Mouse (Mus musculus) embryonic facial prominence, embryonic 15.5 days (tissue): ENCODE measurements around the gene Wrnip1. TPM values are rescaled to one million over a fixed set of nuclear protein-coding genes. Genes with fewer than 3 reads are reported as not detected.
A peak's percentile ranks its signal among the peaks of the same experiment; 100 is the strongest.

Experiments
- ATAC-seq: fragments of 200-750 bp; cut with Nextera tagmentation; 2 replicates; pipeline ENCODE4 v1.8.0; 2017; ENCODE audit warnings: low read depth, moderate TSS enrichment; ENCODE audit not compliant: insufficient number of reproducible peaks, low FRiP score, low TSS enrichment
- H3K27ac ChIP-seq: fragments of 300-500 bp; sonication (generic); replicated peaks from 2 replicates; pipeline ENCODE4 v1.5.1; 2015; ENCODE audit warnings: mild to moderate bottlenecking, inconsistent platforms
- H3K27me3 ChIP-seq: fragments of 300-500 bp; sonication (generic); 2 replicates; pipeline ENCODE4 v1.6.1; 2015; ENCODE audit warnings: inconsistent platforms
- H3K36me3 ChIP-seq: fragments of 300-500 bp; sonication (generic); 2 replicates; pipeline ENCODE4 v1.6.1; 2015; ENCODE audit warnings: mild to moderate bottlenecking, inconsistent platforms
- H3K4me1 ChIP-seq: fragments of 300-500 bp; sonication (generic); 2 replicates; pipeline ENCODE4 v1.6.1; 2015; ENCODE audit warnings: inconsistent platforms
- H3K4me2 ChIP-seq: fragments of 300-500 bp; sonication (generic); replicated peaks from 2 replicates; pipeline ENCODE4 v1.6.1; 2015; ENCODE audit warnings: mild to moderate bottlenecking, inconsistent platforms
- H3K4me3 ChIP-seq: fragments of 300-500 bp; sonication (generic); replicated peaks from 2 replicates; pipeline ENCODE4 v1.5.1; 2015; ENCODE audit warnings: mild to moderate bottlenecking, inconsistent platforms
- H3K9ac ChIP-seq: fragments of 300-500 bp; sonication (generic); 2 replicates; pipeline ENCODE4 v1.6.1; 2015; ENCODE audit warnings: inconsistent platforms
- H3K9me3 ChIP-seq: fragments of 300-500 bp; sonication (generic); replicated peaks from 2 replicates; pipeline ENCODE4 v1.6.1; 2016; ENCODE audit warnings: inconsistent platforms
- WGBS: fragments of 180-500 bp; shearing (Covaris S2); methylation state at CpG from one replicate; pipeline ENCODE4 v1.1.7; 2015; 5-methylcytosine and 5-hydroxymethylcytosine counted together
- polyA plus RNA-seq: library from polyadenylated mRNA; unstranded; fragments of >200 nt; fragmentation: Nextera tagmentation; extraction: Ambion mirVana; gene quantifications from 2 replicates; pipeline ENCODE4 v1.2.1, GENCODE M21; 2015

The Wrnip1 gene
- polyA plus RNA-seq, 1 experiment from 2014 or later = 31.6 TPM

GRCm38 (mm10) chr13:32832776-32833175 is 30.9 kb downstream of the Wrnip1 start:
- no peak overlapping the region for H3K4me2 ChIP-seq
- H3K27me3 ChIP-seq = no peaks in the 10 kb centered on the region
- no peak overlapping the region for H3K9ac ChIP-seq
- H3K9me3 ChIP-seq = no peaks in the 10 kb centered on the region
- 60% methylated on average over 3 of the region's 3 CpGs for WGBS
- H3K4me1 ChIP-seq = no peaks in the 10 kb centered on the region
- no peak overlapping the region for H3K4me3 ChIP-seq
- no peak overlapping the region for H3K27ac ChIP-seq
- H3K36me3 ChIP-seq = no peaks in the 10 kb centered on the region
- no peak for ATAC-seq

GRCm38 (mm10) chr13:32833237-32833636 is 31.4 kb downstream of the Wrnip1 start:
- Histone ChIP-seq H3K9me3 (no peaks in the 10 kb centered on the region), H3K4me3 (no peak overlapping the region), H3K4me2 (no peak overlapping the region), H3K27ac (no peak overlapping the region), H3K36me3 (no peaks in the 10 kb centered on the region), H3K4me1 (no peaks in the 10 kb centered on the region), H3K27me3 (no peaks in the 10 kb centered on the region), H3K9ac (no peak overlapping the region)
- no peak for ATAC-seq
- WGBS = 51% methylated on average over 6 of the region's 6 CpGs

GRCm38 (mm10) chr13:32834513-32834912 is 32.7 kb downstream of the Wrnip1 start:
- no peak overlapping the region for H3K27ac ChIP-seq
- H3K4me1 ChIP-seq = no peaks in the 10 kb centered on the region
- H3K27me3 ChIP-seq = no peaks in the 10 kb centered on the region
- no peak overlapping the region for H3K9ac ChIP-seq
- no peaks in the 10 kb centered on the region for H3K36me3 ChIP-seq
- no peak for ATAC-seq
- no peak overlapping the region for H3K4me2 ChIP-seq
- no peak overlapping the region for H3K4me3 ChIP-seq
- 86% methylated on average over 5 of the region's 5 CpGs for WGBS
- H3K9me3 ChIP-seq = no peaks in the 10 kb centered on the region

GRCm38 (mm10) chr13:32839314-32839713 is 37.5 kb downstream of the Wrnip1 start:
- no peak overlapping the region for H3K4me3 ChIP-seq
- no peak overlapping the region for H3K27ac ChIP-seq
- no peak overlapping the region for H3K4me2 ChIP-seq
- H3K27me3 ChIP-seq = no peaks in the 10 kb centered on the region
- no peaks in the 10 kb centered on the region for H3K9me3 ChIP-seq
- no peak overlapping the region for H3K9ac ChIP-seq
- H3K4me1 ChIP-seq = no peaks in the 10 kb centered on the region
- no peaks in the 10 kb centered on the region for H3K36me3 ChIP-seq
- no peak for ATAC-seq
- 61% methylated on average over 1 of the region's 1 CpGs for WGBS

- ATAC-seq = no peak
- 86% methylated on average over 3 of the region's 3 CpGs for WGBS
Observed at GRCm38 (mm10) chr13:32841349-32841748, 39.5 kb downstream of the Wrnip1 start.

GRCm38 (mm10) chr13:32846221-32846620 is 44.4 kb downstream of the Wrnip1 start:
- Histone ChIP-seq H3K4me2 (no peak overlapping the region), H3K4me3 (no peak overlapping the region), H3K9me3 (no peaks in the 10 kb centered on the region), H3K27ac (no peak overlapping the region), H3K27me3 (no peaks in the 10 kb centered on the region), H3K4me1 (peaks cover 10% of the 10 kb centered on the region), H3K36me3 (no peaks in the 10 kb centered on the region), H3K9ac (no peak overlapping the region)
- no peak for ATAC-seq

More at GRCm38 (mm10) chr13:32841349-32841748, 39.5 kb downstream of the Wrnip1 start:
- Histone ChIP-seq H3K4me3 (no peak overlapping the region), H3K9ac (no peak overlapping the region), H3K36me3 (no peaks in the 10 kb centered on the region), H3K9me3 (no peaks in the 10 kb centered on the region), H3K4me2 (no peak overlapping the region), H3K27me3 (no peaks in the 10 kb centered on the region), H3K27ac (no peak overlapping the region), H3K4me1 (no peaks in the 10 kb centered on the region)

GRCm38 (mm10) chr13:32849092-32849491 is 47.3 kb downstream of the Wrnip1 start:
- Histone ChIP-seq H3K4me1 (peaks cover 15% of the 10 kb centered on the region), H3K4me3 (no peak overlapping the region), H3K27ac (no peak overlapping the region), H3K4me2 (no peak overlapping the region), H3K9me3 (no peaks in the 10 kb centered on the region), H3K27me3 (no peaks in the 10 kb centered on the region), H3K9ac (no peak overlapping the region), H3K36me3 (no peaks in the 10 kb centered on the region)
- no peak for ATAC-seq
- WGBS = 65% methylated on average over 4 of the region's 4 CpGs

GRCm38 (mm10) chr13:32849531-32850123 is 47.8 kb downstream of the Wrnip1 start:
- Histone ChIP-seq H3K9ac (no peak overlapping the region), H3K36me3 (no peaks in the 10 kb centered on the region), H3K9me3 (no peaks in the 10 kb centered on the region), H3K4me2 (no peak overlapping the region), H3K27ac (no peak overlapping the region), H3K4me1 (peaks cover 15% of the 10 kb centered on the region), H3K27me3 (no peaks in the 10 kb centered on the region), H3K4me3 (no peak overlapping the region)
- ATAC-seq = no peak

- Histone ChIP-seq H3K36me3 (no peaks in the 10 kb centered on the region), H3K4me3 (no peak overlapping the region), H3K27ac (no peak overlapping the region), H3K9me3 (no peaks in the 10 kb centered on the region), H3K9ac (no peak overlapping the region), H3K27me3 (no peaks in the 10 kb centered on the region), H3K4me1 (peaks cover 15% of the 10 kb centered on the region), H3K4me2 (no peak overlapping the region)
- 57% methylated on average over 1 of the region's 1 CpGs for WGBS
- ATAC-seq = no peak
Observed at GRCm38 (mm10) chr13:32850156-32850555, 48.3 kb downstream of the Wrnip1 start.

- peak; percentile 66; the same call in 1 of the 2 replicates for ATAC-seq
- Histone ChIP-seq H3K4me3 (no peak within 1 kb of the TSS), H3K9ac (no peak within 1 kb of the TSS), H3K36me3 (no peaks in the 10 kb centered on the region), H3K27me3 (no peaks in the 10 kb centered on the region), H3K4me1 (peaks cover 15% of the 10 kb centered on the region), H3K27ac (0 out of 2 replicates have a peak within 1 kb of the TSS, but pooled peaks have one; percentile 17), H3K4me2 (0 out of 2 replicates have a peak within 1 kb of the TSS, but pooled peaks have one; percentile 21), H3K9me3 (no peaks in the 10 kb centered on the region)
- 43% methylated on average over 10 of the region's 10 CpGs for WGBS
Observed at GRCm38 (mm10) chr13:32850668-32851404, 49.0 kb downstream of the Wrnip1 start, which contains the start of gene Serpinb1a. Gene Serpinb1a (minus strand): TSS chr13:32851185.

GRCm38 (mm10) chr13:32851967-32852366 is 50.1 kb downstream of the Wrnip1 start:
- 9% methylated on average over 7 of the region's 7 CpGs for WGBS
- ATAC-seq = no peak

More at GRCm38 (mm10) chr13:32851967-32852366, 50.1 kb downstream of the Wrnip1 start:
- H3K27me3 ChIP-seq = no peaks in the 10 kb centered on the region
- H3K9me3 ChIP-seq = no peaks in the 10 kb centered on the region
- H3K4me2 ChIP-seq = no peak overlapping the region
- H3K9ac ChIP-seq = no peak overlapping the region
- H3K4me3 ChIP-seq = no peak overlapping the region
- H3K36me3 ChIP-seq = no peaks in the 10 kb centered on the region
- peaks cover 15% of the 10 kb centered on the region for H3K4me1 ChIP-seq
- no peak overlapping the region for H3K27ac ChIP-seq
